Mouse (Mus musculus): Measurements from ENCODE around the gene Mpdu1. TPM values are rescaled to one million over a fixed set of nuclear protein-coding genes. Genes with fewer than 3 reads are reported as not detected.

Gene Mpdu1
- polyA plus RNA-seq, 1 experiment from 2014 or later, result 59.3 TPM

GRCm38 (mm10) chr11:69606832-69607231, 55.6 kb downstream of the Mpdu1 start:
- peaks cover 25% of the 10 kb centered on the region for H3K27me3 ChIP-seq
- peaks cover 13% of the 10 kb centered on the region for H3K4me1 ChIP-seq
- WGBS, result 83% methylated on average over 2 of the region's 2 CpGs
- no peak overlapping the region for H3K27ac ChIP-seq
- no peaks in the 10 kb centered on the region for H3K9me3 ChIP-seq
- ATAC-seq (ENCODE audit: low FRiP score, low read depth), result no peak
- H3K36me3 ChIP-seq, result 0 out of 2 replicates have a peak, but pooled peaks cover 2% of the 10 kb centered on the region
- H3K4me2 ChIP-seq (replicated peaks), result peak overlapping the region; percentile 100; the same call in 1 of the 2 replicates
- no peak overlapping the region for H3K4me3 ChIP-seq
- H3K9ac ChIP-seq, result no peak overlapping the region

MicroRNAs within 50 kb of the gene (microRNA counts, 519-probe panel; counts per million panel counts)
- microRNA mmu-miR-1934 (not detected), microRNA mmu-miR-467f (2,875 counts per million, percentile 46 among the panel's probes with 10 or more counts)

Small RNA genes within 50 kb of the gene (microRNA-seq; reads per million reads assigned to microRNA genes)
- gene Mir1934 (3.0 reads per million, percentile 12 among the genes with 10 or more reads in this experiment), gene Mir467f (not detected)

Other genes starting within 250 kb of the Mpdu1 start
- gene Kdm6b, start 249.0 kb downstream of the Mpdu1 start, polyA plus RNA-seq (2015; fragmentation: Nextera tagmentation; extraction: Ambion mirVana), result 47.3 and 49.3 TPM in 2 replicates
- gene Dnah2, start 113.5 kb downstream of the Mpdu1 start, polyA plus RNA-seq (2015; fragmentation: Nextera tagmentation; extraction: Ambion mirVana), result 2.2 and 2.4 TPM in 2 replicates
- gene Efnb3, start 102.4 kb downstream of the Mpdu1 start, polyA plus RNA-seq (2015; fragmentation: Nextera tagmentation; extraction: Ambion mirVana), result 45.8 and 47.6 TPM in 2 replicates
- gene Wrap53, start 82.4 kb downstream of the Mpdu1 start, polyA plus RNA-seq (2015; fragmentation: Nextera tagmentation; extraction: Ambion mirVana), result 28.3 and 31.0 TPM in 2 replicates
- gene Trp53, start 82.3 kb downstream of the Mpdu1 start, polyA plus RNA-seq (2015; fragmentation: Nextera tagmentation; extraction: Ambion mirVana), result 158 and 161 TPM in 2 replicates
- 5.7 and 6.0 TPM in 2 replicates for gene Atp1b2, start 56.7 kb downstream of the Mpdu1 start, polyA plus RNA-seq (2015; fragmentation: Nextera tagmentation; extraction: Ambion mirVana)
- 0.22 TPM in 1 of 2 replicates, not detected in the other for gene Shbg, start 44.7 kb downstream of the Mpdu1 start, polyA plus RNA-seq (2015; fragmentation: Nextera tagmentation; extraction: Ambion mirVana)
- gene Sat2, start 40.6 kb downstream of the Mpdu1 start, polyA plus RNA-seq (2015; fragmentation: Nextera tagmentation; extraction: Ambion mirVana), result 24.1 and 28.0 TPM in 2 replicates
- 37.3 and 38.0 TPM in 2 replicates for gene Fxr2, start 29.7 kb downstream of the Mpdu1 start, polyA plus RNA-seq (2015; fragmentation: Nextera tagmentation; extraction: Ambion mirVana)
- gene Sox15, start 7.3 kb downstream of the Mpdu1 start, polyA plus RNA-seq (2015; fragmentation: Nextera tagmentation; extraction: Ambion mirVana), result 0.57 and 0.69 TPM in 2 replicates
- gene Cd68, start 3.5 kb upstream of the Mpdu1 start, polyA plus RNA-seq (2015; fragmentation: Nextera tagmentation; extraction: Ambion mirVana), result 12.0 and 14.8 TPM in 2 replicates
- gene Eif4a1, start 9.8 kb upstream of the Mpdu1 start, polyA plus RNA-seq (2015; fragmentation: Nextera tagmentation; extraction: Ambion mirVana), result 560 and 570 TPM in 2 replicates
- gene Senp3, start 19.4 kb upstream of the Mpdu1 start, polyA plus RNA-seq (2015; fragmentation: Nextera tagmentation; extraction: Ambion mirVana), result 123 and 125 TPM in 2 replicates
- gene Tnfsf13, start 23.1 kb upstream of the Mpdu1 start, polyA plus RNA-seq (2015; fragmentation: Nextera tagmentation; extraction: Ambion mirVana), result 0.33 TPM in 1 of 2 replicates, not detected in the other
- gene Tnfsf12, start 33.2 kb upstream of the Mpdu1 start, polyA plus RNA-seq (2015; fragmentation: Nextera tagmentation; extraction: Ambion mirVana), result 5.9 and 8.0 TPM in 2 replicates
- gene Tnfsfm13, start 33.5 kb upstream of the Mpdu1 start, polyA plus RNA-seq (2015; fragmentation: Nextera tagmentation; extraction: Ambion mirVana), result 3.7 and 4.4 TPM in 2 replicates
- 27.2 and 28.5 TPM in 2 replicates for gene Polr2a, start 96.0 kb upstream of the Mpdu1 start, polyA plus RNA-seq (2015; fragmentation: Nextera tagmentation; extraction: Ambion mirVana)
- not detected in 2 replicates for gene Slc35g3, start 99.3 kb upstream of the Mpdu1 start, polyA plus RNA-seq (2015; fragmentation: Nextera tagmentation; extraction: Ambion mirVana)
- gene Zbtb4, start 103.3 kb upstream of the Mpdu1 start, polyA plus RNA-seq (2015; fragmentation: Nextera tagmentation; extraction: Ambion mirVana), result 3.2 and 3.4 TPM in 2 replicates
- gene Chrnb1, start 133.3 kb upstream of the Mpdu1 start, polyA plus RNA-seq (2015; fragmentation: Nextera tagmentation; extraction: Ambion mirVana), result 23.6 and 27.7 TPM in 2 replicates
- gene Fgf11, start 139.2 kb upstream of the Mpdu1 start, polyA plus RNA-seq (2015; fragmentation: Nextera tagmentation; extraction: Ambion mirVana), result 2.8 and 2.9 TPM in 2 replicates
- 2.5 and 2.6 TPM in 2 replicates for gene Tmem102, start 143.0 kb upstream of the Mpdu1 start, polyA plus RNA-seq (2015; fragmentation: Nextera tagmentation; extraction: Ambion mirVana)
- gene Gm39566, start 152.7 kb upstream of the Mpdu1 start, polyA plus RNA-seq (2015; fragmentation: Nextera tagmentation; extraction: Ambion mirVana), result not detected in 2 replicates
- gene Spem2, start 155.8 kb upstream of the Mpdu1 start, polyA plus RNA-seq (2015; fragmentation: Nextera tagmentation; extraction: Ambion mirVana), result not detected in 2 replicates
- 0.18 and 0.24 TPM in 2 replicates for gene Spem1, start 159.5 kb upstream of the Mpdu1 start, polyA plus RNA-seq (2015; fragmentation: Nextera tagmentation; extraction: Ambion mirVana)
- gene Nlgn2, start 175.1 kb upstream of the Mpdu1 start, polyA plus RNA-seq (2015; fragmentation: Nextera tagmentation; extraction: Ambion mirVana), result 11.5 and 11.8 TPM in 2 replicates
- gene Tmem256, start 175.9 kb upstream of the Mpdu1 start, polyA plus RNA-seq (2015; fragmentation: Nextera tagmentation; extraction: Ambion mirVana), result 368 and 376 TPM in 2 replicates
- 135 and 140 TPM in 2 replicates for gene Plscr3, start 183.7 kb upstream of the Mpdu1 start, polyA plus RNA-seq (2015; fragmentation: Nextera tagmentation; extraction: Ambion mirVana)
- 1.9 and 2.0 TPM in 2 replicates for gene Tnk1, start 196.1 kb upstream of the Mpdu1 start, polyA plus RNA-seq (2015; fragmentation: Nextera tagmentation; extraction: Ambion mirVana)
- 0.51 TPM in 1 of 2 replicates, not detected in the other for gene Tmem95, start 215.4 kb upstream of the Mpdu1 start, polyA plus RNA-seq (2015; fragmentation: Nextera tagmentation; extraction: Ambion mirVana)
- 4.3 and 4.4 TPM in 2 replicates for gene Kctd11, start 218.8 kb upstream of the Mpdu1 start, polyA plus RNA-seq (2015; fragmentation: Nextera tagmentation; extraction: Ambion mirVana)
- gene Acap1, start 232.9 kb upstream of the Mpdu1 start, polyA plus RNA-seq (2015; fragmentation: Nextera tagmentation; extraction: Ambion mirVana), result 1.1 and 1.5 TPM in 2 replicates
- 16.1 and 19.4 TPM in 2 replicates for gene 2810408A11Rik, start 238.3 kb upstream of the Mpdu1 start, polyA plus RNA-seq (2015; fragmentation: Nextera tagmentation; extraction: Ambion mirVana)
- gene Neurl4, start 238.4 kb upstream of the Mpdu1 start, polyA plus RNA-seq (2015; fragmentation: Nextera tagmentation; extraction: Ambion mirVana), result 10.2 and 12.9 TPM in 2 replicates